Mouse (Mus musculus) heart, adult 9 months (tissue): ENCODE measurements at regions not wholly inside any gene's neighbourhood (a gene's known extent, or its start where the extent isn't known, plus 50 kb on each side); places are given as distances from the start of the nearest gene placed in this dataset.
A peak's percentile ranks its signal among the peaks of the same experiment; 100 is the strongest.

Source experiments
- DNase-seq, 2 experiments: peaks; one replicate each; pipeline ENCODE4 v3.0.0; 2022; ENCODE audit warnings: low spot score in 2 of 2

DNA sequence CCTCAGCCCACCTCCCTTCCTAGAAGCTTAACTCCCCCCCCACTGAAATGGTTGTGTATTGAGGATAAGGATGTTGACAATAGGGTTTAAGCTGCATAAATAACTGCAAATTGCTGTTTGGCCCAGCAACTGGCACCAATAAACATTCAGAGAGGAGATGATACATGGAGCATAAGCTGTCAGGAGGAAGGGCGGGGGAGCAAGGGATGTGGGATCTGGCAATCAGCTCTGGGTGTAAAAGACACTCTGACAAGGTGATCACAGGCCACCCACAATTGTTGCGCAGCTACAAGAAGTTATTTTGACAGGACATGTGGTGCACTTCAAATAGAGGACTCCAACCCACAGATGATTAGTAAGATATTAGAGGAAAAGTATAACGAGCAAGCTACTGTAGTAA is 83.8 kb upstream of the Tbc1d5 start:
- no peak for DNase-seq

DNA sequence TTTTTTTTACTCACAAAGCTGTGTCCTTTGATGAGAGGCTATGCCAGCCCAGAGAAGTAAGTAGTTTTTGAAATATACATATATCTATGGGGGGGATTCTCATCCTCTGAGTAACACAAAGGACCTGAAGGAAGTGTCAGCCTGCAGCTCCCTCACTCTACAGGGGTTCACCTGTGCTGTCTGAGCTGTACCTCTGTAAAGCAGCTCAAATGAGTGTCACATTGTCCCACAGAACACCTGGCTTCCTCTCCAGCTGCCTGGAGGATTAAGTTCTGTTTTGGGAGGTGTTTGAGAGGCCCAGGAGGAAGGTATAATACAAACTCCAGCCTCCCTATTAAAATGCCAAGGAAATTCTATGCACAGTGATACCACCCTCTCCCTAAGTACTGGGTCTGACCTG is 83.3 kb upstream of the Tbc1d5 start:
- DNase-seq, result no peak

DNA sequence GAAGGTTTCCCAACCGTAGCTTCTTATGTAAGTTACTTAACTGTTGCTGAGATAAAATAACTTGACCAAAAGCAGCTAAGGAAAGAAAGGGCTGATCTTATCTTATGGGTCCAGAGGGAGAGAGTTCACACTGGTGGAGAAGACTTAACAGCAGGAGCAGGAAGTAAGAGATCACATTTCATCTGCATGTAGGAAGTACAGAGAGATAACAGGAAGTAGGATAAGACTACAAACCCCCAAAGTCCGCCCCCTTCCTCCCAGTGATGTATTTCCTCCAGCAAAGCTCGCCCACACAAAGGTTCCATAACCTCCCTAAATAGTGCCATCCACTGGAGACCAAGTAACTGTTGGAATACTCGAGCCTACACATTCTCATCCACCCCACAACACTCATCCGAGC is 79.2 kb upstream of the Tbc1d5 start:
- no peak for DNase-seq

DNA sequence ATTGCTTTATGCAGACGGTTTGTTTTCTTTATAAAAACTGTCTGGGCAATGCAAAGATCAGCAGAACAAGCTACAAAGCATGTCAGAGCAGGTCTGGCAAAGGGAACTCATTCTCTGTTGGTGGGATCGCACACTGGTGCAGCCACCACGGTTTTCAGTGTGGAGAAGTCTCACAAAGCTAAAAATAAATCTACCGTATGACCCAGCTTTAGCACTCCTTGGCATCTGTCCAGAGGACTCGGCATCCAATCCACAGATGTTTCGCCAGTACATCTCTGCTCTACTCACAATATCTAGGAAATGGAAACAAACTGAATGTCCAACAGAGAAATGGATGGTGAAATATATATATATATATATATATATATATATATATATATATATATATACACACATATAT is 69.4 kb upstream of the Tbc1d5 start:
- DNase-seq, result peak in 1 of 2 experiments; percentile 24

DNA sequence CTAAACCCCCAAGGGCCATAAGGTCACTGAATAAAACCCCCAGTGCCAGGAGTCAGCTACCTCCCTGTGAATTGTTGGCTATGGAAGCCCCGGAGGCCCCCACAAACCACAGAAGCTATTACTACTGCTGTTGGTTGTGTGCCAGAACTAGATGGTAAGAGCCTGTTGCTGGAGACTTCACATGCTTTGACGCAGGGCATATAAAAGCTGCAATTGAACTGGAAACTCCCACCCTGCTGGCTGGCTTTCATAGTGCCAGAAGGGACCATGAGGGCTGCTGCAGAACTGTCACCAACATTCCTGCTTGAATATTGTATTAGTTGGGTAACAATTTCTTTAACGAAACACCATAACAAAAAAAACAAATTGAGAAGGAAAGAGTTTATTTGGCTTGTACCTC is 66.9 kb upstream of the Tbc1d5 start:
- no peak for DNase-seq

DNA sequence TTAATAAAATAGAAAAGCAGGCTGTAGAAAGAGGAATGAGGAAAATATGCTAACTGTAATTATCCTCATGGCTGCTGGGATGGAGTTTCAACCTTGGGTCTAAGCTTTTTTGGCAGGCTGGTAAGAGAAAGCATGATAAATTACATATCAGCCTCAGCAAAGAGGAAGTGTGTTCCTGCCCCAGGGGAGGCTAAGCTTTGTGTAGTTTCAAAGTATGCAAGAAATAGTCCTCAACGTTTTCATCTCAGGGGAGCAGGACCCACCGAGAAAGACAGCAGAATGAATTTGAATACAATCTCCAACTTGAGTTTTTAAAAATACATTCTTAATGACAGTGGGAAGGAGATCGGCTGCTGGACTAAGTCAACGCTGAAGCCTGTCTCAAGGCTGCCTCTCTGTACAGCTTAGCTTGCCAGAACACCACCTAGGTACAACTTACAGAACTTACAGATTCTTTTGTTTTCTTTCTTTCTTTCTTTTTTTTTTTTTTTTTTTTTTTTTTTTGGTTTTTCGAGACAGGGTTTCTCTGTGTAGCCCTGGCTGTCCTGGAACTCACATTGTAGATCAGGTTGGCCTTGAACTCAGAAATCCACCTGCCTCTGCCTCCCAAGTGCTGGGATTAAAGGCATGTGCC is 61.3 kb upstream of the Tbc1d5 start:
- DNase-seq, result peak in 1 of 2 experiments; percentile 3

DNA sequence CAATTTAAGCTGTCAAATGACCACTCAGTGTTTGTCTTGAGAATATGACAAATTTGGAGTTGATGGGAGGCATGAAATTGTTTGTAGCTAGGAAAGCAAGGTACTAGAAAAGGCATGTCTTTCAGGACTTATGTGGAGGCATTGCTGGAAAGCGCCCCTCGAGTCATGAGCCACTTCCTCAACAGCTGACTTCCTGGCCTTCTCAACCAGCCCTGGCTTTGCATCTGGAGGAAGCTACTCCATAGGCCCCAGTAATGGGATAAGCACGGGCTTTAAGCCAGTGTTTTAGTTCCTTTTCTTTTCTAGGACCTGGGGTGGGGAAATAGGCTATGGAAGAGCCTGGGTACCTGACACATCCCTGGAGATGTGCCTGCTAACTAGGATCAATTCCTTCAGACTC is 60.3 kb upstream of the Tbc1d5 start:
- peak in 1 of 2 experiments; percentile 8 for DNase-seq
